Mouse (Mus musculus) spleen, adult 18-20 months (tissue): Measurements from ENCODE around the gene Ank.

Experiments used
- DNase-seq, 2 experiments: peaks; one replicate each; pipeline ENCODE4 v3.0.0; 2022; ENCODE audit warnings: mixed read lengths in 2 of 2

The Ank gene

GRCm38 (mm10) chr15:27613255-27613654, 146.8 kb downstream of the Ank start:
- DNase-seq, result no peak

- DNase-seq, result no peak
Observed at GRCm38 (mm10) chr15:27616159-27616558, 149.7 kb downstream of the Ank start.

GRCm38 (mm10) chr15:27617227-27617626, 150.8 kb downstream of the Ank start:
- no peak for DNase-seq

GRCm38 (mm10) chr15:27618778-27619533, 152.5 kb downstream of the Ank start:
- DNase-seq, result no peak

- DNase-seq, result no peak
Observed at GRCm38 (mm10) chr15:27619683-27620082, 153.2 kb downstream of the Ank start.

- DNase-seq, result no peak
Observed at GRCm38 (mm10) chr15:27620475-27621185, 154.2 kb downstream of the Ank start.

GRCm38 (mm10) chr15:27623286-27623685, 156.8 kb downstream of the Ank start:
- no peak for DNase-seq

GRCm38 (mm10) chr15:27625014-27625889, 158.8 kb downstream of the Ank start:
- DNase-seq, result peak; percentile 50 to 51

GRCm38 (mm10) chr15:27625890-27626255, 159.4 kb downstream of the Ank start:
- no peak for DNase-seq

GRCm38 (mm10) chr15:27626314-27626713, 159.8 kb downstream of the Ank start:
- DNase-seq, result no peak

- DNase-seq, result no peak
Observed at GRCm38 (mm10) chr15:27627794-27628193, 161.3 kb downstream of the Ank start.

GRCm38 (mm10) chr15:27629046-27629445, 162.6 kb downstream of the Ank start:
- no peak for DNase-seq

- peak in 1 of 2 experiments; percentile 33 for DNase-seq
Observed at GRCm38 (mm10) chr15:27629800-27630600, 163.5 kb downstream of the Ank start.

GRCm38 (mm10) chr15:27630601-27631383, 164.3 kb downstream of the Ank start, which contains the start of gene Otulin:
Gene Otulin (minus strand): TSS chr15:27630693.
- DNase-seq, result peak; percentile 97 to 100

GRCm38 (mm10) chr15:27633941-27634900, 167.7 kb downstream of the Ank start:
- DNase-seq, result no peak

- DNase-seq, result peak; percentile 29 to 38
Observed at GRCm38 (mm10) chr15:27641171-27641570, 174.7 kb downstream of the Ank start.

- DNase-seq, result peak in 1 of 2 experiments; percentile 55
Observed at GRCm38 (mm10) chr15:27642895-27643294, 176.4 kb downstream of the Ank start.
